Mouse (Mus musculus) left cerebral cortex, adult 8-10 months (tissue): Measurements from ENCODE around the gene Gm4871. TPM values are rescaled to one million over a fixed set of nuclear protein-coding genes. Genes with fewer than 3 reads are reported as not detected.

Source experiments
- DNase-seq, 2 experiments: peaks; one replicate each; pipeline ENCODE4 v3.0.0; 2022; ENCODE audit warnings: low spot score in 2 of 2
- total RNA-seq, 4 experiments: library from RNA; stranded (reverse); gene quantifications; 2 replicates each; pipeline ENCODE4 v1.2.4; 2022

The Gm4871 gene
- total RNA-seq, 4 experiments from 2014 or later = not detected

DNA sequence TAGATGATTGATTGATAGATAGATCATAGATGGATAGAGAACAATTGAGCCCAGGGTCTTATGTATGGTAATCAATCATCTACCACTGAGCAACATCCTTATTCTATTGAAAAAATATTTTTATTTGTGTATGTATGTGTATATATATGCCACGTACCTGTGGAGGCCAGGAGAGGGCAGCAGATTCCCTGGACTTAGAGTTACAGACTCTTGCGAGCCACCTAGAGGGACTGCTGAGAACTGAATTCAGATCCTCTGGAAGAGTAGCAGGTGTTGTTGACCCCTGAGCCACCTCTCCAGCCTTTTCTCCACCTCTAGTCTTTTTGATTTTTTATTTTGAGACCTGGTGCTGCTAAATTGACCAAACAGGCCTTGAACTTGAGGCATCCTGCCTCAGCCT is 34.1 kb downstream of the Gm4871 start:
- no peak for DNase-seq

GRCm38 (mm10) chr5:144990481-144990880 is 42.1 kb downstream of the Gm4871 start:
- DNase-seq = no peak

GRCm38 (mm10) chr5:144990051-144990450 is 42.5 kb downstream of the Gm4871 start:
- DNase-seq = no peak

DNA sequence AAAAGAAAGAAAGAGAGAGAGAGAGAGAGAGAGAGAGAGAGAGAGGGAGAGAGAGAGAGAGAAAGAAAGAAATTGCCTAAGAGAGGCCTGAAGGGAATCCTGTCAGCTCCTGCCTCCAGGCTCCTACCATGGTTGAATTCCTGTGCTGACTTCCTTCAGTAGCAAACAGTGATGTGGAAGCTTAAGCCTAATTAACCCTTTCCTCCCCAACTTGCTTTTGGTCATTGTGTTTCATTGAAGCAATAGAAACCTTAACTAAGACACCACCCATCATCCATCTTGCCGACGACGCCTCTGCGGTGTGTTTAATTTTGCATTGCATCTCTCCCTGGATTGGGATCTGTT is 43.5 kb downstream of the Gm4871 start:
- DNase-seq = no peak

GRCm38 (mm10) chr5:144988340-144989060 is 44.1 kb downstream of the Gm4871 start:
- DNase-seq = peak; percentile 6 to 39

DNA sequence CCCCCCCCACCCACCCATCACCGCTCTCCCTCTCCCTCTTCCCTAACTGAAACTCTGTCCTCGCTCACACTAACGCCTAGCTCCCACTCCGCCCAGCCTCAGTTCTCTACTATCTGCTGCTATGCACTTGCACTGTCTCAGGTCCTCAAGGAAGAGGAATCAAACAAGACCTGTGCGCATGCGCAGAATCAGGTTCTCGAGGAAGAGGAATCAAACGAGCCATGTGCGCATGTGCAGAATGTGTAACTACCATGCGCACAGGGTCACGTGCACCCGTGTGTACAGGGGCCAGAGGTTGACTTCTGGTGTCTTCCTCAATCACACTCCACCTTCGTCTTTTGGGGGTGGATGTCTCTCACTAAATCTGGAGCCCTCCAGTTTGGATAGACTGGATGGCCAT is 45.0 kb downstream of the Gm4871 start:
- DNase-seq = no peak

DNA sequence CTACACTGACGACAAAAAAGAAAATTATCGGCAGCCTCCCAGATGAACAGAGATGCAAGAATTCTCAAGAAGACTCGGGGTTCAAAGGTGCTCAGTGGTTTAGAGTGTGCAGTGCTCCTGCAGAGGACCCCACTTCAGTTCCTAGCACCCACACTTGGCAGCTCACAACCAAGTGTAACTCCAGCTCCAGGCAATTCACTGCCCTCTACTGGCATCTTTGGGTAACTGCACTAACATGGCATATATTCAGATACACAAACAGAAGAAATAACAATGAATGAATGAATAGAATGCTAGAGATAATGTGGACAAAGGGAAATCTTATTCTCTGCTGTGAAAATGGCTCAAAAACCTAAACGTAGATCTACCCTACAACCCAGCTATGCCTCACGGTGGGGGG is 47.7 kb downstream of the Gm4871 start:
- no peak for DNase-seq

DNA sequence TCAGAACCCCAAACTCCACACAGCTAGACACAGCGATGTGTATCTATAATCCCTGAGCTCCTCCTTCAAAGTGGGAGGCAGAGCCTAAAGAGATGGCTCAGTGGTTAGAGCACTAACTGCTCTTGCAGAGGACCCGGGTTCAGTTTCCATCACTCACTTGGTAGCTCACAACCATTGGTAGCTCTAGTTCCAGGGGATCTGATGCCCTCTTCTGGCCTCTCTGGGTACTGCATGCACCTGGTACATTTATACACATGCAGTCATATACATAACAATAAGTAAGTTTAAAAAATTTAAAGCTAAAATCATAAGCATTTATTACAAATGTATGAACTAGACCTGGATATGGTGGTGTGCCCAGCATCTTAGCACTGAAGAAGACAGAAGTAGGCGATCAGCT is 49.3 kb downstream of the Gm4871 start:
- DNase-seq = no peak

Other genes starting within 250 kb of the Gm4871 start
- 10 to 100 TPM; 32.4 to 38.4 (median 37.2) TPM for gene Smurf1, start 66.9 kb downstream of the Gm4871 start, total RNA-seq
- gene 1700018F24Rik, start 10.2 kb upstream of the Gm4871 start, total RNA-seq = not detected
- gene Arpc1a, start 51.1 kb upstream of the Gm4871 start, total RNA-seq = 100 to 1,000 TPM; 213 to 219 (median 216) TPM
- gene Kpna7, start 51.3 kb upstream of the Gm4871 start, total RNA-seq = not detected
- gene Arpc1b, start 81.5 kb upstream of the Gm4871 start, total RNA-seq = 10 to 100 TPM; 17.4 to 47.4 (median 23.9) TPM
- gene Pdap1, start 107.5 kb upstream of the Gm4871 start, total RNA-seq = 100 to 1,000 TPM in 1 of 4 experiments, 10 to 100 TPM in 3; 77.5 to 101 (median 86.1) TPM
- 10 to 100 TPM; 70.3 to 76.5 (median 74.1) TPM for gene Bud31, start 107.6 kb upstream of the Gm4871 start, total RNA-seq
- 10 to 100 TPM; 20.2 to 23.4 (median 21.8) TPM for gene Ptcd1, start 134.4 kb upstream of the Gm4871 start, total RNA-seq
- gene Cpsf4, start 134.5 kb upstream of the Gm4871 start, total RNA-seq = 10 to 100 TPM; 19.2 to 25.9 (median 22.6) TPM
- gene Atp5j2, start 159.3 kb upstream of the Gm4871 start, total RNA-seq = 100 to 1,000 TPM; 243 to 395 (median 326) TPM
- gene Zkscan14, start 169.1 kb upstream of the Gm4871 start, total RNA-seq = 10 to 100 TPM; 13.3 to 14.3 (median 14.0) TPM
- 10 to 100 TPM; 10.4 to 12.2 (median 10.9) TPM for gene Zkscan5, start 171.8 kb upstream of the Gm4871 start, total RNA-seq
- 10 to 100 TPM; 31.6 to 35.8 (median 31.9) TPM for gene Zfp655, start 199.0 kb upstream of the Gm4871 start, total RNA-seq
- gene Zscan25, start 247.7 kb upstream of the Gm4871 start, total RNA-seq = 10 to 100 TPM; 18.5 to 24.1 (median 22.5) TPM